Mouse (Mus musculus) spleen, postnatal 36 days (tissue): Measurements from ENCODE around the gene Taf9b.
"Not testable (repeated sequence)": the region's sequence is repeated elsewhere in the genome, so short reads cannot be mapped to it uniquely, and the experiment has no call there.

Experiments
- DNase-seq, 2 experiments: peaks; one replicate each; pipeline ENCODE4 v3.0.0; 2022; ENCODE audit warnings: low spot score in 2 of 2, mixed read lengths in 1 of 2

The Taf9b gene

GRCm38 (mm10) chrX:106221058-106221457, at the start of gene Taf9b:
Gene Taf9b (minus strand): TSS chrX:106221158.
- DNase-seq, result no peak

- DNase-seq, result no peak
Observed at GRCm38 (mm10) chrX:106255276-106255675, 34.3 kb upstream of the Taf9b start, which contains the start of gene Fnd3c2. Gene Fnd3c2 (minus strand): TSS chrX:106255376.

GRCm38 (mm10) chrX:106219171-106220032, 1.6 kb downstream of the Taf9b start:
- peak; percentile 63 to 66 for DNase-seq

GRCm38 (mm10) chrX:106209100-106209499, 11.9 kb downstream of the Taf9b start:
- DNase-seq, result no peak

- DNase-seq, result no peak
Observed at GRCm38 (mm10) chrX:106198904-106199303, 22.1 kb downstream of the Taf9b start.

GRCm38 (mm10) chrX:106197308-106197707, 23.6 kb downstream of the Taf9b start:
- no peak for DNase-seq

- not testable (repeated sequence) for DNase-seq
Observed at GRCm38 (mm10) chrX:106194361-106194760, 26.6 kb downstream of the Taf9b start.

- no peak for DNase-seq
Observed at GRCm38 (mm10) chrX:106190091-106190490, 30.9 kb downstream of the Taf9b start.

GRCm38 (mm10) chrX:106189356-106189755, 31.6 kb downstream of the Taf9b start:
- no peak for DNase-seq

GRCm38 (mm10) chrX:106187737-106188136, 33.2 kb downstream of the Taf9b start:
- peak in 1 of 2 experiments; percentile 22 for DNase-seq

GRCm38 (mm10) chrX:106186713-106187649, 34.0 kb downstream of the Taf9b start, which contains the start of gene Pgk1:
Gene Pgk1 (plus strand): TSS chrX:106187100.
- DNase-seq, result peak; percentile 89 to 94

GRCm38 (mm10) chrX:106185706-106186105, 35.3 kb downstream of the Taf9b start:
- DNase-seq, result no peak

GRCm38 (mm10) chrX:106184279-106184678, 36.7 kb downstream of the Taf9b start:
- DNase-seq, result no peak

GRCm38 (mm10) chrX:106176331-106176730, 44.6 kb downstream of the Taf9b start:
- DNase-seq, result no peak

GRCm38 (mm10) chrX:106171853-106172154, 49.2 kb downstream of the Taf9b start:
- DNase-seq, result no peak

GRCm38 (mm10) chrX:106171106-106171852, 49.7 kb downstream of the Taf9b start:
- peak; percentile 61 to 69 for DNase-seq

GRCm38 (mm10) chrX:106165089-106165488, 55.9 kb downstream of the Taf9b start:
- peak in 1 of 2 experiments; percentile 1 for DNase-seq

- no peak for DNase-seq
Observed at GRCm38 (mm10) chrX:106164555-106164954, 56.4 kb downstream of the Taf9b start.

GRCm38 (mm10) chrX:106163995-106164394, 57.0 kb downstream of the Taf9b start:
- peak in 1 of 2 experiments; percentile 10 for DNase-seq
